Mouse (Mus musculus): ENCODE results near the gene Mgat4e.

DNA sequence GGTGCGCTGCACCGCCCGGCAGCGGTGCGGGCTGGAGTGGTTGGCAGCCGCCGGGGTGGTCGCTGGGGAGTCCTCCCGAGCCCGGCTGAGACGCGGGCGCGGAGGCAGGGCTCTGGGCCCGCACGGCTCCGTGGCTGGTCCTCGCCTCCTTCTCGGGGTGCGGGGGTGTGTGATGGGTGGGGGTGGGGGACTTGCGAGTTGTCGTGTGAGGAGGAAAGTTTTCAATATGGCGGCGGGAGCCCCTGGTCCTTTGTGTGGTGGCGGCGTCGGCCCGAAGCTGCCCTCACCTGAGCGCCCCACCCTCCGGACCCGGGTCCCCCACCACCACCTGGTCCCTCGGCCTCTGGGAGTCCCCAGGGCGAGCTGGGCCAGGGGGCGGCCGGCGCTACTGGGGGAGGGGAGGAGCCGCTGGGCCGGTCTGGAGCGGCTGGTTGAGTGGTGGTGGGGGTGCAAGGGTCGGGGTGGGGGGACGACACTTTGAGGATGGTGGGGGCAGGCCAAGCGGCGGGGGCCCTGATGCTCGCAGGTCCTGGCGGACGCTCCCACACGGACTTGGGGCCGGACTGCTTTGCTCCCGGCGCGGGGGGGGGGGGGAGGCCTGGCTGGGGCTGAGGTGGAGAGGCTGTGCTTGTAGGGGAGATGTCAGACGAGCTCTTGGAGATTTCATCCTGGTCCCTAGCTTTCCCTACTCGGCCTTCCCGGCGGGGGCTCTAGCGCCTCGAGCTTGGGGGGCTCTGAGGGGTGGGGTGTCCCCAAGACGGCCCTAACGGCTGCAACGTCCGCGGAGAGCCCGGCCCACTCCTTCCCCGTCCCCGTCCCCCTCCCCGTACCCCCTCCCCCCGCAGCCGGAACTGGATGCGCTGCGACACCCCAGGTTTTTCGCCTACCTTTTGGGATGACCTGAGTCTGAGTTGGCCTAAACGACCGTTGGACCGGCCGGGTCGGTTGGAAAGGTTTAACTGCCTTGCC lies 11.6 kb upstream of the Mgat4e start:
- no peak for TF ChIP-seq POLR2A (IDR thresholded peaks at IDR 0.05; ENCODE audit: low read depth, low read length)
- TF ChIP-seq CTCF (IDR thresholded peaks at IDR 0.05; ENCODE audit: extremely low read depth, insufficient read depth, insufficient read length, insufficient replicate concordance), result no peak
